Mouse (Mus musculus) central nervous system, embryonic 18 days (tissue): Measurements from ENCODE around the gene Uhrf1bp1. TPM values are rescaled to one million over a fixed set of nuclear protein-coding genes. Genes with fewer than 3 reads are reported as not detected.

Experiments used
- polyA plus RNA-seq: library from polyadenylated mRNA; depleted of rRNA; stranded (reverse); fragments of >200 nt; gene quantifications from 2 replicates; pipeline ENCODE4 v1.2.3, GENCODE M21; 2012; rRNA removed

The Uhrf1bp1 gene
- polyA plus RNA-seq, result 12.8 and 13.1 TPM in 2 replicates

GRCm38 (mm10) chr17:27856265-27856797 lies at the start of gene Uhrf1bp1:
TSS of gene Uhrf1bp1 (plus strand) at chr17:27856441.

GRCm38 (mm10) chr17:27820568-27821406 lies 35.5 kb upstream of the Uhrf1bp1 start, which contains the start of gene D17Wsu92e:
TSS of gene D17Wsu92e (minus strand) at chr17:27820648.

DNA sequence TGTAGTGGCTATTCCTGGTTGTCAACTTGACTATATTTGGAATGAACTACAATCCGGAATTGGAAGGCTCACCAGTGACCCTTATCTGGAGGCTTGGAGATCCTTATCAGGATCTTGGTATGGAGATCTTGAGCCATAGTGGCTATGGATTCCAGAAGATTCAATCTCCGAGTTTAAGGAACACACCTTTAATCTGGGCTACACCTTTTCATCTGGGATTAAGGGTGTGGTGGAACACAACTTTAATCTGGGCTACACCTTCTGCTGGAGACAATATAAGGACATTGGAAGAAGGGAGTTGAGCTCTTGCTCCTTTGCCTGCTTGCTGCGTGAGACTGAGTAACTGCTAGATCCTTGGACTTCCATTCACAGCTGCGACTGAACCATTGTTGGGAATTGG lies 18.4 kb upstream of the Uhrf1bp1 start, which contains the start of gene Snrpc:
Gene Snrpc (plus strand): TSS at position 301 of the 400 bp plus-strand sequence.

GRCm38 (mm10) chr17:27908888-27909621 lies 52.8 kb downstream of the Uhrf1bp1 start, which contains the start of gene Anks1:
TSS of gene Anks1 (plus strand) at chr17:27909306.

GRCm38 (mm10) chr17:27909622-27910500 lies 53.6 kb downstream of the Uhrf1bp1 start, which contains the start of gene Taf11:
TSS of gene Taf11 (minus strand) at chr17:27909844.

Other genes starting within 250 kb of the Uhrf1bp1 start
- 343 and 362 TPM in 2 replicates for gene Nudt3, start 232.9 kb upstream of the Uhrf1bp1 start, polyA plus RNA-seq
- 0.14 and 0.29 TPM in 2 replicates for gene RPS10-NUDT3, start 221.2 kb upstream of the Uhrf1bp1 start, polyA plus RNA-seq
- 873 and 890 TPM in 2 replicates for gene Rps10, start 219.8 kb upstream of the Uhrf1bp1 start, polyA plus RNA-seq
- 34.8 and 41.1 TPM in 2 replicates for gene Pacsin1, start 200.9 kb upstream of the Uhrf1bp1 start, polyA plus RNA-seq
- 2.0 and 2.1 TPM in 2 replicates for gene Spdef, start 127.5 kb upstream of the Uhrf1bp1 start, polyA plus RNA-seq
- 52.0 and 53.4 TPM in 2 replicates for gene D17Wsu92e, start 35.8 kb upstream of the Uhrf1bp1 start, polyA plus RNA-seq
- gene Snrpc, start 18.3 kb upstream of the Uhrf1bp1 start, polyA plus RNA-seq, result 145 and 156 TPM in 2 replicates
- gene Anks1, start 52.9 kb downstream of the Uhrf1bp1 start, polyA plus RNA-seq, result 41.8 and 42.5 TPM in 2 replicates
- 42.6 and 47.0 TPM in 2 replicates for gene Taf11, start 53.4 kb downstream of the Uhrf1bp1 start, polyA plus RNA-seq
- gene Tcp11, start 224.2 kb downstream of the Uhrf1bp1 start, polyA plus RNA-seq, result 2.7 and 3.3 TPM in 2 replicates